Mouse (Mus musculus) midbrain, embryonic 13.5 days (tissue): ENCODE measurements around the gene Cd47. TPM values are rescaled to one million over a fixed set of nuclear protein-coding genes. Genes with fewer than 3 reads are reported as not detected.

Experiments used
- ATAC-seq: fragments of 200-750 bp; cut with Nextera tagmentation; 2 replicates; pipeline ENCODE4 v1.8.0; 2017; ENCODE audit warnings: mild to moderate bottlenecking, moderate TSS enrichment, moderate library complexity
- H3K27ac ChIP-seq: fragments of 300-500 bp; sonication (generic); 2 replicates; pipeline ENCODE4 v1.5.1; 2015; ENCODE audit warnings: inconsistent platforms, mild to moderate bottlenecking, moderate library complexity
- H3K27me3 ChIP-seq: fragments of 300-500 bp; sonication (generic); 2 replicates; pipeline ENCODE4 v1.6.1; 2015; ENCODE audit warnings: mild to moderate bottlenecking, inconsistent platforms
- H3K36me3 ChIP-seq: fragments of 300-500 bp; sonication (generic); 2 replicates; pipeline ENCODE4 v1.6.1; 2015; ENCODE audit warnings: mild to moderate bottlenecking, inconsistent platforms
- H3K4me1 ChIP-seq: fragments of 300-500 bp; sonication (generic); replicated peaks from 2 replicates; pipeline ENCODE4 v1.6.1; 2015; ENCODE audit warnings: inconsistent platforms
- H3K4me2 ChIP-seq: fragments of 300-500 bp; sonication (generic); replicated peaks from 2 replicates; pipeline ENCODE4 v1.6.1; 2015; ENCODE audit warnings: moderate library complexity, mild to moderate bottlenecking, inconsistent platforms
- H3K4me3 ChIP-seq: fragments of 300-500 bp; sonication (generic); replicated peaks from 2 replicates; pipeline ENCODE4 v1.5.1; 2015; ENCODE audit warnings: mild to moderate bottlenecking, inconsistent platforms
- H3K9ac ChIP-seq: fragments of 300-500 bp; sonication (generic); replicated peaks from 2 replicates; pipeline ENCODE4 v1.6.1; 2015; ENCODE audit warnings: mild to moderate bottlenecking, inconsistent platforms
- H3K9me3 ChIP-seq: fragments of 300-500 bp; sonication (generic); 2 replicates; pipeline ENCODE4 v1.6.1; 2016; ENCODE audit warnings: mild to moderate bottlenecking, inconsistent platforms
- WGBS: fragments of 180-500 bp; shearing (Covaris S2); methylation state at CpG from one replicate; pipeline ENCODE4 v1.1.7; 2015; 5-methylcytosine and 5-hydroxymethylcytosine counted together
- polyA plus RNA-seq: library from polyadenylated mRNA; unstranded; fragments of >200 nt; fragmentation: Nextera tagmentation; extraction: Ambion mirVana; gene quantifications from 2 replicates; pipeline ENCODE4 v1.2.1, GENCODE M21; 2015

Cd47 gene
- 94.8 and 121 TPM in 2 replicates for polyA plus RNA-seq

DNA sequence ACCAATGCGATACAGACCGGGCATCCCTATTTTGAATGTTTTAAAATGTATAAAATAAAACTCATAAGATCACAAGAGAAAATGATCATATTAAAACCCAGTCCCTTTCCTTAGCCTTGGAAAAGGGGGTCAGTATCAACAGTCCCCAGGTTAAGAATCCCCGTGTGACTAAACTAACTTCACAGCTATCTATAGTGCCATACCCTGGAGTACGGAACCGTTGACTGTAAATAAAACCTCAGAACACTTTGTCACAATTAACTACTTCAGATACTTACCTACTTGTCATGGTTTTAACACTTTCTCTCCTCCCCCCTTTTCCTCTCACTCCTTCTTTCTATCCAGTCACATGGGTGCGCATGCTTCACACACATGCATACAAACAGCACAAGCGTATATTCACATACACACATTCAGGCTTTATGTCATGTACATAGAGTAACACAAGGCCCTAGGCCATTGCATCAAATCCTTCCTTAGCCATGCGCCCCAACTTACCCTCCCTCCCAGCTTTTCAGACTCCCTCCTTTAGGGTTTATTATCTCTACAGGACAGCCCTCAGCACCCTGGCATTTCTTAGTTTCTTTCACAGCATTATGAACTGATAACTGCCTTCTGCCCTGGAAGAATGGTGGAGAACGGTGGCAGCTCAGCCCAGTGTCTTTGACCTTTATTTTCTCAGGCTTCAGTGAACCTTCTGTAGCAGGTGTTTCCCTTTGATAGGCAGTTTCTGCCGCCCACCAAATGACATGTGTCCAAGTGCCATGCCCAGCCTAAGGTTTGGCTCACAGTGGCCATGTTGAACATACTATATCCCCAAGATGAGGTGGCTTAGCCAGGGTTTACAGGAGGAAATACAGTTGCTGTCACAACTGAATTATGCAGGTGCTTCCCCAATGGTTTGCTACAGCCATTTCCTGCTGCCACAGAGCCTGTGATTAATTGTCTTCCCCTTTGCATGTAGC is at the start of gene Cd47:
Gene Cd47 (plus strand): TSS at position 937 of the 965 bp plus-strand sequence.
- H3K27ac ChIP-seq = no peak within 1 kb of the TSS
- H3K4me1 ChIP-seq = peaks cover 14% of the 10 kb centered on the region
- no peaks in the 10 kb centered on the region for H3K36me3 ChIP-seq
- no peak within 1 kb of the TSS for H3K4me3 ChIP-seq
- H3K9me3 ChIP-seq = no peaks in the 10 kb centered on the region
- no peak within 1 kb of the TSS for H3K4me2 ChIP-seq
- WGBS = 86% methylated on average over 10 of the region's 10 CpGs
- no peak for ATAC-seq
- H3K27me3 ChIP-seq = no peaks in the 10 kb centered on the region
- H3K9ac ChIP-seq = no peak within 1 kb of the TSS

DNA sequence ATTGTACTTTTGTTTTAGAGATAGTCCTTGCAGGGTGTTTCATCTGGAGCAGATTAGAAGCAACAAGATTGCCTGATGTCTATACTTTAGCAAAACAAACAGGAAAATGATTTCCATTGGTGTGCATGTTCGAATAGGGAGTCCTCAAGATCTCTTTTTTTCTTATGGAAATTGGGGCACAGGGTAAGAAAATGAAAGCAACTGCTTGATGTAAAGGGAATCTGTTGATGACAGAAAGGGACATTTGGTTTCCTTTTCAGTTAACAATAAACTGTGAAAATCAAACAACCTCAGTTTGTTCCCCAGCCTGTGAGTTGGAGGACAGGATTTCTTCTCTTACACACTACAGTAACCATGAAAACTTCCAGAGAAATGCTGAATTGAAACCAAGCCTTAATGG is 47.4 kb upstream of the Cd47 start:
- H3K9ac ChIP-seq = no peak overlapping the region
- H3K27ac ChIP-seq = peak overlapping the region; percentile 35
- no peak overlapping the region for H3K4me3 ChIP-seq
- H3K4me2 ChIP-seq = no peak overlapping the region
- WGBS = 21% methylated on average over 1 of the region's 1 CpGs
- no peaks in the 10 kb centered on the region for H3K36me3 ChIP-seq
- H3K4me1 ChIP-seq = peaks cover 8% of the 10 kb centered on the region
- ATAC-seq = peak; percentile 17; the same call in 1 of the 2 replicates
- no peaks in the 10 kb centered on the region for H3K9me3 ChIP-seq
- no peaks in the 10 kb centered on the region for H3K27me3 ChIP-seq

DNA sequence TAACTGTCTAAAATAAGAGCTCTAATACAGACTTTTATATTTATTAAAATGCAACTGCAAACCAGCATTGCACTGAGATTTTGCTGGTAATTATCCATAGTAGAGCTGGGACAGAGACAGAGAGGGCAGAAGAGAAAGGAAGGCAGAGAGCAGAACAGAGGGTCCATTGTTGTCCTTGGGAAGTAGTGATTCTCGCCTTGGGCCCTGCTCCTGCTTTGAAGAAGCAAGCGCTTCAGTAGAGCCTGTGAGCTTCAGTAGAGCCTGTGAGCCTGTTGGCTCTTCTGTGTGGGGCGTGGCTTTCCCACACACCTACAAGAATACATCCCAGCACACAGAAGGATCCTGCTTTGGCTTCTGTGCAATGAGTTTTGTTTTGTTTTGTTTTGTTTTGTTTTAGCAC is 47.0 kb upstream of the Cd47 start:
- Histone ChIP-seq H3K27me3 (no peaks in the 10 kb centered on the region), H3K4me3 (no peak overlapping the region), H3K9ac (no peak overlapping the region), H3K36me3 (no peaks in the 10 kb centered on the region), H3K4me1 (peaks cover 8% of the 10 kb centered on the region), H3K4me2 (no peak overlapping the region), H3K27ac (peak overlapping the region; percentile 35; the same call in 1 of the 2 replicates), H3K9me3 (no peaks in the 10 kb centered on the region)
- WGBS = 23% methylated on average over 3 of the region's 3 CpGs
- peak; percentile 90 for ATAC-seq

DNA sequence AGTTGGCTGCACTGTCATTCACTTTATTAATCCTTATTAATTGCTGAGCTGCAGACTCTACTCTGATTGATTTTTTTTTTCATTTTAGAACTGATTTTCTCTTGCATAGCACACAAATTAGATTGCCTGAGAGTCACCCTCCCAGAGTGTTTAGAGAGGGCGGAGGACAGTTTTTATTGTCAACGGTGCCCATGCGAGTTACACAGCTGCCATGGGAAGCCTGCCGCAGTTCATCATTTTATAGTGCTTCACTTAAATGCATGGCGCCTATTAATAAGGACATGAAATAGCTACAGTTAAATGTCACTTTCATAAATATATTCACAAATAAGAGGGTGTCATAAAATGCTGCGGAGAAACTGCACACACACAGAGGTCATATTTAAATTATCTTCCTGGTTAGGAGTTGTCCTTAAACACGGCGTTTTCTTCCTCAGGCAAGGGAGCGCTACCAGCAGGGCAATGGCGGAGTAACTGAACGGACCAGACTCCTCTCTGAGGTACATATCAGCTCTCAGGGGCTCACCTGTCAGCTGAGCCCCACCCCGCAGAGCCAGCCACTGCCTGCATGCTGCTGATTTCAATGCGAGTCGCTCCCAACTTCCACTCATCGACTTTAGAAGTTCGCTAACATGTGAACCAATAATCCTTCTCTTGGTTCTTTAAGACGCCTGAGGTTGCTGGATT is 39.7 kb upstream of the Cd47 start:
- ATAC-seq = no peak

DNA sequence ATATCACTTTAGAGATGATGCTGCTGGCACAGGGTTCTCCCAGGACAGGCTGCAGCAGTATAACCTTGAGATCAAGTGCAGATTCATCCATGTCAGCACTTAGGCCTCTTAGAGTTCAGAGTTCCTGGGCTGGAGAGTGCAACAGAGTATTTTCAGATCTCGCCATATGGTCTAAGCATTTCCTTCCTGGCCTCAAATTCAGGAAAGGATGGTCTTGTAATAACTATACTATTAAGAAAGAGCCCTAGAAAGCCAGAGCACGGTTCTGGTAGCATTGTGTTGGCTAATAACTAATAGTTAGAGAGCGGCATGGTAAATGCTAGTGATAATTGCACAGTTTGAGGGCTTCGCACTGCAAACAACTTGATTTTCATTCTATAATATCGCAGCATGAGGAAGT is 38.4 kb upstream of the Cd47 start:
- no peak for ATAC-seq
- WGBS = 90% methylated on average over 5 of the region's 5 CpGs

More for the DNA sequence above, 39.7 kb upstream of the Cd47 start:
- Histone ChIP-seq H3K4me3 (no peak overlapping the region), H3K27me3 (no peaks in the 10 kb centered on the region), H3K9me3 (no peaks in the 10 kb centered on the region), H3K9ac (no peak overlapping the region), H3K4me1 (no peaks in the 10 kb centered on the region), H3K27ac (no peak overlapping the region), H3K36me3 (peaks cover 3% of the 10 kb centered on the region; the same call in 1 of the 2 replicates), H3K4me2 (no peak overlapping the region)
- 86% methylated on average over 17 of the region's 17 CpGs for WGBS

DNA sequence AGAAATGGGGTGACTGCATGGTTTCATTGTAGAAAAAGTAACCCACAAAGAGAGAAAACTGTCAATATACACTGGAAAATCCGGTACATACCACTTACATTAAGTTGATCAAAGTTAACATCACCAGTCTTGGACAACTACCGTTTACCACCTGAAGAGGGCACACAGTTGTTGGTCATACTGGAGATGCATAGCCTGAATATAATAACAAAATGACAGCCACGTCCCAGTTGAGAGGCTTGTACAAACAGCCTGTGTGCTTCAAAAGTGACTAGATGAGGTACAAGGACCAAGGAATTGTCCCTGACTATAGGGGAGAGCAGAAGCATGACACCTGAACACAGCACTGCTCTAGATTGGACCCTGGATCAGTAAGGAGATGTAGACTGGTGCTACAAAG is 34.0 kb upstream of the Cd47 start:
- no peak overlapping the region for H3K4me3 ChIP-seq
- H3K4me1 ChIP-seq = 0 out of 2 replicates have a peak, but pooled peaks cover 2% of the 10 kb centered on the region
- no peaks in the 10 kb centered on the region for H3K9me3 ChIP-seq
- WGBS = 77% methylated on average over 3 of the region's 3 CpGs
- H3K27ac ChIP-seq = no peak overlapping the region
- H3K27me3 ChIP-seq = no peaks in the 10 kb centered on the region
- no peak overlapping the region for H3K4me2 ChIP-seq
- H3K36me3 ChIP-seq = peaks cover 3% of the 10 kb centered on the region; the same call in 1 of the 2 replicates
- H3K9ac ChIP-seq = no peak overlapping the region
- no peak for ATAC-seq

More for the DNA sequence above, 38.4 kb upstream of the Cd47 start:
- Histone ChIP-seq H3K4me2 (no peak overlapping the region), H3K36me3 (peaks cover 3% of the 10 kb centered on the region; the same call in 1 of the 2 replicates), H3K9me3 (no peaks in the 10 kb centered on the region), H3K4me1 (no peaks in the 10 kb centered on the region), H3K27ac (no peak overlapping the region), H3K27me3 (no peaks in the 10 kb centered on the region), H3K9ac (no peak overlapping the region), H3K4me3 (no peak overlapping the region)

DNA sequence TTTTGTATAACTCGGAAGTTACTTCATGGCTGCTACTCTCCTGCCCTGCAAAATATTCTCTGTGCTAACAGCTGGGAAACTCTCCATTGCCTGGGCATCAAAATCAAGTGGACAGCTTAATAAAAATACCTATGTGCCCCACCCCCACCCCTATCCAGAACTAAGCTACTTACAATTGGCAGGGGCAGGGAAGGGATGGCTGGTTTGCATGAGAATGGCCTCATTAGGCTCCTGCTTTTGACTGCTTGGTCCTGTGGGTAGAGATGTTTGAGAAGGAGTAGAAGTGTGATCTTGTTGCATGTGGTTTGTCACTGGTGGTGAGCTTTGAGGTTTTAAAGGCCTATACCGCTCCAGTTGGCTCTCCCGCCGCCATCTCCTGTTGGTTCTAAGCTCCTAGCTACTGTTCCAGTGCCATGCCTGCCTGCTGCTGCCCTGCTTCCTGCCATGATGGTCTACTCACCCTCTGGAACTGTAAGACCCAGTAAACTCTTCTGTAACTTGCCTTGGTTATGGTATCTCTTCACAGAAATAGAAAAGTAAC is 31.8 kb upstream of the Cd47 start:
- WGBS = 72% methylated on average over 4 of the region's 4 CpGs
- Histone ChIP-seq H3K4me3 (no peak overlapping the region), H3K36me3 (peaks cover 3% of the 10 kb centered on the region; the same call in 1 of the 2 replicates), H3K27me3 (no peaks in the 10 kb centered on the region), H3K4me1 (0 out of 2 replicates have a peak, but pooled peaks cover 2% of the 10 kb centered on the region), H3K9me3 (no peaks in the 10 kb centered on the region), H3K4me2 (no peak overlapping the region), H3K27ac (no peak overlapping the region), H3K9ac (no peak overlapping the region)
- no peak for ATAC-seq

DNA sequence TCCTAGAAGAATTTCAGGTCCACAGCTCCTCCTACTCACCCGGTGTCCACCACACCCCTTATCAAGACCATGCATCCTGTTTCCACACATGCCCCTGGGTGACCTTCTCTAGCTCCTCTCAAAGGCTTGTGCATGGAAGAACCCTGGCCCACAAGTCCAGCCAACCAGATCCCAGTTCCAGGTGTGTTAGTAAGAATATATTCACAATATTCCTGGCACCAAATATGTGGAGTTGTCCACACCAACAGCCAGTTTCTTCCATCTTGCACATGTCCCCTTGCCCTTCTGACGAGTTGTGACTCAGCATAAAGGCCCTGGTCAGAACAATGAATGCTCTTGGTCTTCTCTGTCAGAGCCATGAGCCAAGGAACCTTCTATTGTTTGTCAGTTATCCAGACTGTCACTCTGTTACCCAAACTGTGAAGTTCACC is 30.5 kb upstream of the Cd47 start:
- Histone ChIP-seq H3K27ac (no peak overlapping the region), H3K4me3 (no peak overlapping the region), H3K4me2 (no peak overlapping the region), H3K9ac (no peak overlapping the region), H3K36me3 (0 out of 2 replicates have a peak, but pooled peaks cover 3% of the 10 kb centered on the region), H3K9me3 (no peaks in the 10 kb centered on the region), H3K27me3 (no peaks in the 10 kb centered on the region), H3K4me1 (0 out of 2 replicates have a peak, but pooled peaks cover 2% of the 10 kb centered on the region)
- WGBS = 86% methylated on average over 2 of the region's 2 CpGs
- ATAC-seq = no peak

DNA sequence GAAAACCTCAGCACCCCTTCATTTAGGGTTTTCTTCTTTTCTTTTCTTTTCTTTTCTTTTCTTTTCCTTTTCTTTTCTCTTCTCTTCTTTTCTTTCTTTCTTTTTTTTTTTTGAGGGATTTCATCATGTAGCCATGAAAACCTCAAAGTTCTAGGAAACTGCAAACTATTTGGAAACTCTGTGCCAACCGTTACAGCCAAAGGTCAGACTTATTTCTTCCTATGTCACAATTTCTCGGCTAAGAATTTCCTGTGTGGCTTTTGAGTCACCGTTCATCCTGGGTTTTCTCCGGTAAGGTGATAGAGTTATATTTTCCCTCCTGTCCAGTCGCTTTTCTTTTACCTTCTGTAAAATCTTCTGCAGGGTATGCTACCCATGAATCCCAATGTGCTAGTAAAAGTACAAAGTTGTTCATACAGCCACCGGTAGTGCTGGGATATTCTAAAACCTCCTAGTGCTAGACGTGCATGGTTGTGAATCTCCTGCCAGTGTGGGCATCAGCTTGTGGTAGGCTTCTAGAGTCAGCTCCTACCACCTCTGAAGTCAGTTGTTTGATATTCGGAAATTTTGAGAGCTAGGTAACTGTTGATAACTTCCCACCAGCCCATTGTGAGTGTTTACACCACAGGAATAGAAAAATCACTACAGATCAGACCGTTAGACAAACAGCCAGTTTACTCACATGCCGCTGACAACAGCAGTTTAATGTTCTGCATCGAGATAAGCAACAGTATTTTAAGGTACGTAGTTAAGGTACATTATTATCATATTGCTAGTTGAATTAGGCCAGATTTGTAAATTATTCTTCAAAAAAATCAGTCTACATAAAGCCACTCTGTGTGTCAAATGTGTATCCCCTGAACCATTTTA is 29.8 kb upstream of the Cd47 start:
- 94% methylated on average over 12 of the region's 12 CpGs for WGBS
- Histone ChIP-seq H3K4me2 (no peak overlapping the region), H3K36me3 (no peaks in the 10 kb centered on the region), H3K9me3 (no peaks in the 10 kb centered on the region), H3K27ac (no peak overlapping the region), H3K4me1 (0 out of 2 replicates have a peak, but pooled peaks cover 2% of the 10 kb centered on the region), H3K27me3 (no peaks in the 10 kb centered on the region), H3K9ac (no peak overlapping the region), H3K4me3 (no peak overlapping the region)
- ATAC-seq = no peak

DNA sequence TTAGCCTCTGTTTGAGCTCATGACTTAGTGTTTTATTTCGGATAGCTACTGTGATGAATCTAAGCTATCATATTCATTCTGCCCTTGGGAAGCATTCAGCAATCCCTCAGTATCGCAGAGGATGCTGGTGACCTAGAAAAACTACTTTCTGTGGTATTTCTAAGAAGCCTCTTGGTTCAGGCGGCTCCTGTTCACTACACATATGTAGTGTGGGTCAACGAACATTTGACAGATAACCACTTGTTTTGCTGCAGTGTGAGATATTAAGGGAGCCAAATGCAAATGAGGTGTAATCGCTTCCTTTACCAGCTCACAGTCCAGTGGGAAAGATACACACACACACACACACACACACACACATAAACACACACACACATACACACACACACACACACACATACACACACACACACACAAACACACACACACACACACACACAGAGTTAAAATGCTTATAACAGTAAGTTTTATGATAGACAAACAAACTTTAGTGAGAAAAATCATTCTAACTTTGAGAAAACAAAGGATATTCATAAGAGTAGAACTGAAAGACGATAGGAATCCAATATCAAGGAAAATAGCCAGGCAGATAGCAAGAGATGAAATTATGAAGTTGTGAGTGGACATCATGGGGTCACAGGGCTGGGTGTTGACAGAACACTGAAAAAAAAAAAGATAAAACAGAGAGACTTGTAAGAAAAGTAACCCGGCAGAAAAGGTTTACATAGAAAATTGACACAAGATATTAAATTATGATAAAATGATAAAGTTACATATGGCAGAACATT is 28.5 kb upstream of the Cd47 start:
- H3K9me3 ChIP-seq = no peaks in the 10 kb centered on the region
- H3K4me3 ChIP-seq = no peak overlapping the region
- no peak overlapping the region for H3K27ac ChIP-seq
- no peaks in the 10 kb centered on the region for H3K27me3 ChIP-seq
- WGBS = 87% methylated on average over 7 of the region's 7 CpGs
- no peak overlapping the region for H3K4me2 ChIP-seq
- H3K9ac ChIP-seq = no peak overlapping the region
- no peak for ATAC-seq
- no peaks in the 10 kb centered on the region for H3K36me3 ChIP-seq
- H3K4me1 ChIP-seq = 0 out of 2 replicates have a peak, but pooled peaks cover 2% of the 10 kb centered on the region
